Mouse (Mus musculus): ENCODE data around the gene Ifit3b. TPM values are rescaled to one million over a fixed set of nuclear protein-coding genes. Genes with fewer than 3 reads are reported as not detected.
A peak's percentile ranks its signal among the peaks of the same experiment; 100 is the strongest.

Gene Ifit3b
- polyA plus RNA-seq, 1 experiment from 2014 or later = 0.54 TPM

DNA sequence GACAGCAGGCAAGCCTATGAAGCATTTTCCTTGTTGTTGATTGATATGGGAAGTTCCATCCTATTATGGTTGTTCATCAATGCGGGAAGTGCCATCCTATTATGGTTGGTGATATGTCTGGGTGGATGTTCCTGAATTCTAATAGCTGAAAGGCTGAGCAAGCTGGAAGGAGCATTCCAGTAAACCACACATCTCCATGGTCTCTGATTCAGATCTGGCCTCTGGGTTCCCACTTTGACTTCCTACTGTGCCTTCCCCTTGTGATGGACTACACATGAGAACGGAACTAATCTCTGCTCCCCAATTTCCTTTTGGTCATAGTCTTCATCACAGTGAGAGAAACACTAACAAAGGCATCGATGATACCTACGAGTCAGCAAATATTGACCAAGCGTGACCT lies 13.1 kb downstream of the Ifit3b start:
- WGBS = 86% methylated on average over 5 of the region's 5 CpGs
- no peaks in the 10 kb centered on the region for H3K36me3 ChIP-seq (ENCODE audit: control insufficient read depth, insufficient read depth, low read length)
- H3K4me3 ChIP-seq (ENCODE audit: control insufficient read depth in 1 of 2, insufficient read depth in 1 of 2, low read depth in 1 of 2, low read length in 2 of 2) = no peak overlapping the region
- no peak overlapping the region for H3K4me2 ChIP-seq (ENCODE audit: low read length)
- no peaks in the 10 kb centered on the region for H3K4me1 ChIP-seq (ENCODE audit: control insufficient read depth in 2 of 2, insufficient read depth in 2 of 2, low read length in 2 of 2)
- no peaks in the 10 kb centered on the region for H3K9me3 ChIP-seq (ENCODE audit: control insufficient read depth, low read length)
- H3K27me3 ChIP-seq (ENCODE audit: control insufficient read depth, insufficient read depth, low read length) = no peaks in the 10 kb centered on the region
- H3K27ac ChIP-seq (replicated peaks in 1 of 2; ENCODE audit: control insufficient read depth in 1 of 2, insufficient read depth in 1 of 2, low read depth in 2 of 2, low read length in 2 of 2) = no peak overlapping the region
- H3K9ac ChIP-seq (ENCODE audit: low read length) = no peak overlapping the region
- ATAC-seq (ENCODE audit: insufficient number of reproducible peaks, insufficient read depth, low FRiP score, low read depth) = no peak

- Histone ChIP-seq H3K4me2 (ENCODE audit: low read length) (no peak overlapping the region), H3K4me3 (ENCODE audit: control insufficient read depth in 1 of 2, insufficient read depth in 1 of 2, low read depth in 1 of 2, low read length in 2 of 2) (no peak overlapping the region), H3K4me1 (ENCODE audit: control insufficient read depth in 2 of 2, insufficient read depth in 2 of 2, low read length in 2 of 2) (no peaks in the 10 kb centered on the region), H3K27me3 (ENCODE audit: control insufficient read depth, insufficient read depth, low read length) (no peaks in the 10 kb centered on the region), H3K9me3 (ENCODE audit: control insufficient read depth, low read length) (no peaks in the 10 kb centered on the region), H3K9ac (ENCODE audit: low read length) (no peak overlapping the region), H3K27ac (replicated peaks in 1 of 2; ENCODE audit: control insufficient read depth in 1 of 2, insufficient read depth in 1 of 2, low read depth in 2 of 2, low read length in 2 of 2) (no peak overlapping the region), H3K36me3 (ENCODE audit: control insufficient read depth, insufficient read depth, low read length) (no peaks in the 10 kb centered on the region)
- WGBS = 86% methylated on average over 6 of the region's 6 CpGs
- no peak for ATAC-seq (ENCODE audit: insufficient number of reproducible peaks, insufficient read depth, low FRiP score, low read depth)
Observed at GRCm38 (mm10) chr19:34623781-34624180, 16.0 kb downstream of the Ifit3b start.

- H3K4me3 ChIP-seq (ENCODE audit: control insufficient read depth in 1 of 2, insufficient read depth in 1 of 2, low read depth in 1 of 2, low read length in 2 of 2) = no peak overlapping the region
- 74% methylated on average over 4 of the region's 4 CpGs for WGBS
Observed at GRCm38 (mm10) chr19:34624663-34625062, 16.9 kb downstream of the Ifit3b start.

GRCm38 (mm10) chr19:34627496-34627895 lies 19.7 kb downstream of the Ifit3b start:
- Histone ChIP-seq H3K9ac (ENCODE audit: low read length) (no peak overlapping the region), H3K36me3 (ENCODE audit: control insufficient read depth, insufficient read depth, low read length) (no peaks in the 10 kb centered on the region), H3K4me2 (ENCODE audit: low read length) (no peak overlapping the region), H3K4me3 (ENCODE audit: control insufficient read depth in 1 of 2, insufficient read depth in 1 of 2, low read depth in 1 of 2, low read length in 2 of 2) (no peak overlapping the region), H3K4me1 (ENCODE audit: control insufficient read depth in 2 of 2, insufficient read depth in 2 of 2, low read length in 2 of 2) (no peaks in the 10 kb centered on the region), H3K9me3 (ENCODE audit: control insufficient read depth, low read length) (no peaks in the 10 kb centered on the region), H3K27ac (replicated peaks in 1 of 2; ENCODE audit: control insufficient read depth in 1 of 2, insufficient read depth in 1 of 2, low read depth in 2 of 2, low read length in 2 of 2) (no peak overlapping the region), H3K27me3 (ENCODE audit: control insufficient read depth, insufficient read depth, low read length) (no peaks in the 10 kb centered on the region)
- ATAC-seq (ENCODE audit: insufficient number of reproducible peaks, insufficient read depth, low FRiP score, low read depth) = no peak
- WGBS = 55% methylated on average over 2 of the region's 2 CpGs

More at GRCm38 (mm10) chr19:34624663-34625062, 16.9 kb downstream of the Ifit3b start:
- no peak overlapping the region for H3K27ac ChIP-seq (replicated peaks in 1 of 2; ENCODE audit: control insufficient read depth in 1 of 2, insufficient read depth in 1 of 2, low read depth in 2 of 2, low read length in 2 of 2)
- ATAC-seq (ENCODE audit: insufficient number of reproducible peaks, insufficient read depth, low FRiP score, low read depth) = no peak
- H3K4me2 ChIP-seq (ENCODE audit: low read length) = no peak overlapping the region
- no peaks in the 10 kb centered on the region for H3K9me3 ChIP-seq (ENCODE audit: control insufficient read depth, low read length)
- H3K9ac ChIP-seq (ENCODE audit: low read length) = no peak overlapping the region
- H3K36me3 ChIP-seq (ENCODE audit: control insufficient read depth, insufficient read depth, low read length) = no peaks in the 10 kb centered on the region
- no peaks in the 10 kb centered on the region for H3K27me3 ChIP-seq (ENCODE audit: control insufficient read depth, insufficient read depth, low read length)
- no peaks in the 10 kb centered on the region for H3K4me1 ChIP-seq (ENCODE audit: control insufficient read depth in 2 of 2, insufficient read depth in 2 of 2, low read length in 2 of 2)

- no peaks in the 10 kb centered on the region for H3K9me3 ChIP-seq (ENCODE audit: control insufficient read depth, low read length)
- no peaks in the 10 kb centered on the region for H3K27me3 ChIP-seq (ENCODE audit: control insufficient read depth, insufficient read depth, low read length)
- no peak overlapping the region for H3K4me3 ChIP-seq (ENCODE audit: control insufficient read depth in 1 of 2, insufficient read depth in 1 of 2, low read depth in 1 of 2, low read length in 2 of 2)
- no peak overlapping the region for H3K4me2 ChIP-seq (ENCODE audit: low read length)
- H3K9ac ChIP-seq (ENCODE audit: low read length) = no peak overlapping the region
- H3K27ac ChIP-seq (replicated peaks in 1 of 2; ENCODE audit: control insufficient read depth in 1 of 2, insufficient read depth in 1 of 2, low read depth in 2 of 2, low read length in 2 of 2) = no peak overlapping the region
- H3K36me3 ChIP-seq (ENCODE audit: control insufficient read depth, insufficient read depth, low read length) = no peaks in the 10 kb centered on the region
- H3K4me1 ChIP-seq (ENCODE audit: control insufficient read depth in 2 of 2, insufficient read depth in 2 of 2, low read length in 2 of 2) = no peaks in the 10 kb centered on the region
- ATAC-seq (ENCODE audit: insufficient number of reproducible peaks, insufficient read depth, low FRiP score, low read depth) = no peak
Observed at GRCm38 (mm10) chr19:34631487-34631886, 23.7 kb downstream of the Ifit3b start.

DNA sequence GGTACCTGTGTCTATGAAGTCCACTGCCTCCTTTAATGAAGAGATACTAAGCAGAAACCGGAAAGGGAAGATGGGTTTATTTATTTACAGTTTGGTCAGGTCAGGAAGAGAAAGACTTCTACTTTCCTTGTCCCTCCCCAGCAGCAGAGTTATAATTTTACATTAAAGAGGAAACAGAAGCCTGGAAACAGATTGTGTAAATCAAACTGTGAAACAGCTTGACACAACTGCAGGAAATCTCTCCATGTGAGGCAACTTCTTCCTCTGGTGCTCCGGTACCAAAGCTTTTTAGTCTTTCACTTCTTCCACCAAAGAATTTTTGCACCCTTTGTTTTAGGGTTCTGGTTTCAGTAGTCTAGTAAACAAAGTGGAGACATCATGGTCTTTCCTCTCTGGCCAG lies 25.7 kb downstream of the Ifit3b start:
- no peaks in the 10 kb centered on the region for H3K4me1 ChIP-seq (ENCODE audit: control insufficient read depth in 2 of 2, insufficient read depth in 2 of 2, low read length in 2 of 2)
- no peaks in the 10 kb centered on the region for H3K27me3 ChIP-seq (ENCODE audit: control insufficient read depth, insufficient read depth, low read length)
- ATAC-seq (ENCODE audit: insufficient number of reproducible peaks, insufficient read depth, low FRiP score, low read depth) = no peak
- H3K36me3 ChIP-seq (ENCODE audit: control insufficient read depth, insufficient read depth, low read length) = no peaks in the 10 kb centered on the region
- H3K9ac ChIP-seq (ENCODE audit: low read length) = no peak overlapping the region
- no peaks in the 10 kb centered on the region for H3K9me3 ChIP-seq (ENCODE audit: control insufficient read depth, low read length)
- H3K4me2 ChIP-seq (ENCODE audit: low read length) = no peak overlapping the region
- WGBS = 60% methylated on average over 2 of the region's 2 CpGs
- no peak overlapping the region for H3K27ac ChIP-seq (replicated peaks in 1 of 2; ENCODE audit: control insufficient read depth in 1 of 2, insufficient read depth in 1 of 2, low read depth in 2 of 2, low read length in 2 of 2)
- H3K4me3 ChIP-seq (ENCODE audit: control insufficient read depth in 1 of 2, insufficient read depth in 1 of 2, low read depth in 1 of 2, low read length in 2 of 2) = no peak overlapping the region

- H3K36me3 ChIP-seq (ENCODE audit: control insufficient read depth, insufficient read depth, low read length) = no peaks in the 10 kb centered on the region
- no peaks in the 10 kb centered on the region for H3K9me3 ChIP-seq (ENCODE audit: control insufficient read depth, low read length)
- no peak for ATAC-seq (ENCODE audit: insufficient number of reproducible peaks, insufficient read depth, low FRiP score, low read depth)
- 2% methylated on average over 3 of the region's 3 CpGs for WGBS
- H3K4me2 ChIP-seq (ENCODE audit: low read length) = no peak overlapping the region
- no peaks in the 10 kb centered on the region for H3K27me3 ChIP-seq (ENCODE audit: control insufficient read depth, insufficient read depth, low read length)
- H3K9ac ChIP-seq (ENCODE audit: low read length) = no peak overlapping the region
- H3K27ac ChIP-seq (replicated peaks in 1 of 2; ENCODE audit: control insufficient read depth in 1 of 2, insufficient read depth in 1 of 2, low read depth in 2 of 2, low read length in 2 of 2) = no peak overlapping the region
- no peak overlapping the region for H3K4me3 ChIP-seq (ENCODE audit: control insufficient read depth in 1 of 2, insufficient read depth in 1 of 2, low read depth in 1 of 2, low read length in 2 of 2)
- no peaks in the 10 kb centered on the region for H3K4me1 ChIP-seq (ENCODE audit: control insufficient read depth in 2 of 2, insufficient read depth in 2 of 2, low read length in 2 of 2)
Observed at GRCm38 (mm10) chr19:34636933-34637557, 29.3 kb downstream of the Ifit3b start.

- Histone ChIP-seq H3K9me3 (ENCODE audit: control insufficient read depth, low read length) (no peaks in the 10 kb centered on the region), H3K27me3 (ENCODE audit: control insufficient read depth, insufficient read depth, low read length) (no peaks in the 10 kb centered on the region), H3K9ac (ENCODE audit: low read length) (0 out of 2 replicates have a peak within 1 kb of the TSS, but pooled peaks have one; percentile 13), H3K4me1 (ENCODE audit: control insufficient read depth in 2 of 2, insufficient read depth in 2 of 2, low read length in 2 of 2) (no peaks in the 10 kb centered on the region), H3K36me3 (ENCODE audit: control insufficient read depth, insufficient read depth, low read length) (no peaks in the 10 kb centered on the region), H3K4me3 (ENCODE audit: control insufficient read depth in 1 of 2, insufficient read depth in 1 of 2, low read depth in 1 of 2, low read length in 2 of 2) (no peak within 1 kb of the TSS), H3K27ac (replicated peaks in 1 of 2; ENCODE audit: control insufficient read depth in 1 of 2, insufficient read depth in 1 of 2, low read depth in 2 of 2, low read length in 2 of 2) (no peak within 1 kb of the TSS), H3K4me2 (ENCODE audit: low read length) (peak within 1 kb of the TSS; percentile 41)
- WGBS = 24% methylated on average over 4 of the region's 4 CpGs
- ATAC-seq (ENCODE audit: insufficient number of reproducible peaks, insufficient read depth, low FRiP score, low read depth) = no peak
Observed at GRCm38 (mm10) chr19:34640623-34641022, 32.9 kb downstream of the Ifit3b start, which contains the start of the genes Ifit1bl2 and Ifit1. Ifit1bl2 (minus strand) TSS chr19:34640743. Ifit1 (plus strand) TSS chr19:34640871.
